Mouse (Mus musculus): Measurements from ENCODE around the gene Akap13. TPM values are rescaled to one million over a fixed set of nuclear protein-coding genes. Genes with fewer than 3 reads are reported as not detected.

Akap13 gene
- total RNA-seq, 2 experiments from 2014 or later = 53.7 to 59.6 TPM

- no peak for DNase-seq (ENCODE audit: low spot score in 2 of 2)
These were observed 102.9 kb downstream of the Akap13 start for GRCm38 (mm10) chr7:75558225-75558624.

GRCm38 (mm10) chr7:75559119-75559518 is 103.8 kb downstream of the Akap13 start:
- no peak for DNase-seq (ENCODE audit: low spot score in 2 of 2)

GRCm38 (mm10) chr7:75559915-75560314 is 104.6 kb downstream of the Akap13 start:
- DNase-seq (ENCODE audit: low spot score in 2 of 2) = no peak

- no peak for DNase-seq (ENCODE audit: low spot score in 2 of 2)
These were observed 105.2 kb downstream of the Akap13 start for GRCm38 (mm10) chr7:75560566-75560965.

GRCm38 (mm10) chr7:75561134-75561533 is 105.8 kb downstream of the Akap13 start:
- DNase-seq (ENCODE audit: low spot score in 2 of 2) = no peak

- no peak for DNase-seq (ENCODE audit: low spot score in 2 of 2)
These were observed 112.9 kb downstream of the Akap13 start for GRCm38 (mm10) chr7:75568276-75568675.

GRCm38 (mm10) chr7:75568883-75569282 is 113.5 kb downstream of the Akap13 start:
- peak in 1 of 2 experiments; percentile 37 for DNase-seq (ENCODE audit: low spot score in 2 of 2)

GRCm38 (mm10) chr7:75570218-75570617 is 114.9 kb downstream of the Akap13 start:
- DNase-seq (ENCODE audit: low spot score in 2 of 2) = no peak

- no peak for DNase-seq (ENCODE audit: low spot score in 2 of 2)
These were observed 115.7 kb downstream of the Akap13 start for GRCm38 (mm10) chr7:75571078-75571477.

GRCm38 (mm10) chr7:75572127-75572526 is 116.8 kb downstream of the Akap13 start:
- no peak for DNase-seq (ENCODE audit: low spot score in 2 of 2)

- DNase-seq (ENCODE audit: low spot score in 2 of 2) = no peak
These were observed 119.9 kb downstream of the Akap13 start for GRCm38 (mm10) chr7:75575120-75575649.

- DNase-seq (ENCODE audit: low spot score in 2 of 2) = no peak
These were observed 120.7 kb downstream of the Akap13 start for GRCm38 (mm10) chr7:75575800-75576585.

- DNase-seq (ENCODE audit: low spot score in 2 of 2) = no peak
These were observed 121.5 kb downstream of the Akap13 start for GRCm38 (mm10) chr7:75576851-75577250.

- DNase-seq (ENCODE audit: low spot score in 2 of 2) = no peak
These were observed 122.0 kb downstream of the Akap13 start for GRCm38 (mm10) chr7:75577353-75577752.

GRCm38 (mm10) chr7:75578647-75579046 is 123.3 kb downstream of the Akap13 start:
- DNase-seq (ENCODE audit: low spot score in 2 of 2) = no peak

- no peak for DNase-seq (ENCODE audit: low spot score in 2 of 2)
These were observed 126.8 kb downstream of the Akap13 start for GRCm38 (mm10) chr7:75582091-75582490.

GRCm38 (mm10) chr7:75584100-75584499 is 128.8 kb downstream of the Akap13 start:
- DNase-seq (ENCODE audit: low spot score in 2 of 2) = no peak

GRCm38 (mm10) chr7:75585409-75585808 is 130.1 kb downstream of the Akap13 start:
- DNase-seq (ENCODE audit: low spot score in 2 of 2) = no peak

GRCm38 (mm10) chr7:75586113-75586512 is 130.8 kb downstream of the Akap13 start:
- no peak for DNase-seq (ENCODE audit: low spot score in 2 of 2)

GRCm38 (mm10) chr7:75587727-75588126 is 132.4 kb downstream of the Akap13 start:
- DNase-seq (ENCODE audit: low spot score in 2 of 2) = no peak

GRCm38 (mm10) chr7:75589304-75589973 is 134.1 kb downstream of the Akap13 start:
- DNase-seq (ENCODE audit: low spot score in 2 of 2) = no peak

- no peak for DNase-seq (ENCODE audit: low spot score in 2 of 2)
These were observed 136.6 kb downstream of the Akap13 start for GRCm38 (mm10) chr7:75591961-75592360.
